Mouse (Mus musculus): ENCODE results near the gene Tpcn1. TPM values are rescaled to one million over a fixed set of nuclear protein-coding genes. Genes with fewer than 3 reads are reported as not detected.

Tpcn1 gene
- polyA plus RNA-seq, 1 experiment from 2014 or later, result 36.0 TPM

DNA sequence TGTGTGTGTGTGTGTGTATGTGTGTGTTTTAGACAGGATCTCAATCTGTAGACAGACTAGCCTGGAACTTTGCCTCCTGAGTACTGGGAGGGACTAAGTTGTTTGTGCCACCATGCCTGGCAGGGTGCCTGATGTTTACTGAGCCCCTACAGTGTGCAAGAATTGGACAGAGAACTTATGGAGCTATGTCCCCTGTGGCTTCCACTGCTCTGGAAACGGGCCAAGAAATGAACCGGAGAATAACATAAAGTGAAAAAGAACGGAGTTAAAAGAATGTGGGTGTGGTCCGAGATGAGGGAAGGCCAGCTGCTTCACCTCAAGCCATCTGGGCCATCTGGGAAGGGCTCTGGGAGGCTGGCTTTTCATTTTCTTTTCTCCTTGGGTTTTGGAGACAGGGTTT, 73.7 kb downstream of the Tpcn1 start:
- no peak overlapping the region for H3K4me2 ChIP-seq
- peaks cover 71% of the 10 kb centered on the region for H3K4me1 ChIP-seq
- no peak overlapping the region for H3K4me3 ChIP-seq (replicated peaks)
- no peaks in the 10 kb centered on the region for H3K27me3 ChIP-seq
- peaks cover 2% of the 10 kb centered on the region; the same call in 1 of the 2 replicates for H3K36me3 ChIP-seq
- no peak overlapping the region for H3K9ac ChIP-seq
- WGBS, result 12% methylated on average over 4 of the region's 4 CpGs
- 0 out of 2 replicates have a peak, but pooled peaks have one; percentile 7 for ATAC-seq (replicated peaks; ENCODE audit: low FRiP score)
- peak overlapping the region; percentile 85 for H3K27ac ChIP-seq
- no peaks in the 10 kb centered on the region for H3K9me3 ChIP-seq (replicated peaks)

DNA sequence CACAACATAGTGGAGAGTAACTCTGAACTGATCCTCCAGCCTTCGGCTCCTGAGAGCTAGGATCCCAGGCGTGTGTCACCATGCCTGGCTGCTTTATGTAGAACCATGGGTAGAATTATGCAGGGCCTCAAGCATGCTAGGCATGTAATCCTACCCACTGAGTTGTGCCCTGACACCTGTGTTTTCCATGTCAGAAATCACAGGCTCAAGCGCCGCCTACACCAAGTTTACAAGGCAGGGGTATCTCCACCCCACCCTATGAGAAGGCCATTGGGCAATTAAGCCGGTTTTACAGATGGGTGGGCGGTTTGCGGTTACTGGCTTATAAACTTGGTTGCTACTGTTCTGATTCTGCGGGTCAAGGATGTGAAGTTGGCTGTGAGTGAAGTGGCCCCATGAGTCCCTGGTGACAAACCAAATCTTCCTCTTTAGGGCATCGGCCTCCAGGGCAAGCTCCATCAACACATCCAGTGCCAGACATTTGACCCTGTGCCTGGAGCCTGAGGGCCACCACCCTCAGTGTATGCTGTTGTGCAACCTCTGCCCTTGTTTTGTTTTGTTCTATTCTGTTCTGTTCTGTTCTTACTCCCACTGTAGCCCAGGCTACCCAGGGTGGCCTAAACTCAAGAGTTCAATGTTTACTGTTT, 74.3 kb downstream of the Tpcn1 start:
- no peak for ATAC-seq (replicated peaks; ENCODE audit: low FRiP score)
- Histone ChIP-seq H3K27ac (peak overlapping the region; percentile 85), H3K27me3 (no peaks in the 10 kb centered on the region), H3K9ac (no peak overlapping the region), H3K4me2 (no peak overlapping the region), H3K36me3 (no peaks in the 10 kb centered on the region), H3K4me3 (replicated peaks) (no peak overlapping the region), H3K9me3 (replicated peaks) (no peaks in the 10 kb centered on the region), H3K4me1 (peaks cover 71% of the 10 kb centered on the region)
- 58% methylated on average over 9 of the region's 9 CpGs for WGBS

DNA sequence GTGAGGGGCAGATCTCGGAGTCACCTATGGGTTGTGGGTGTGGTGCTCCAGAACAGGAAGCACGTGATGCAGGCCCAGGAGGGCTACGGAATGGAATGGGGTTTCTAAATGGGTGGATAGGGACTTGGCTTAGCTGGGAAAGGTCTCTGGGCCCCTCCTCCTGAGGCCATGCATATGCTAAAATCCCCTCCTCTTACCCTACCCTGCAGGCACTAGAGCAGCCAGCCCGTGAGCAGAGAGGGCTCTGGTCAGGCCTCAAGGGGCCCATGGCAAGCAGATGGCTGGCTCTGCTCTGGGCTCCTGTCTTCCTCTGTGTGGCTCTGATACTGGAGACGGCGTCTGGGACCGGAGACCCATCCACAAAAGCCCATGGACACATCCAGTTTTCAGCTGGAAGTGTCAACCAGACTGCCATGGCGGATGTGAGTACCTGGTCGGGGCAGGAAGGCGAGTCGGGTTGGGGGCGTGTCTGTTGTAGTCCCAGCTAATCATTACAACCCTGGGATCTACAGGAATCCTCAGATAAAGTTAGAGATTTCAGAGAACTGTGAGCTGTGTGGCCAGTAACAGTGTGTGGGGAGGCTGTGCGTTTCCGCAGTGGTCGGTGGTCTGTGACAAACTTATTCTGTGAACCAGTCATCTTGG, 75.4 kb downstream of the Tpcn1 start:
- Histone ChIP-seq H3K27me3 (no peaks in the 10 kb centered on the region), H3K36me3 (no peaks in the 10 kb centered on the region), H3K9ac (no peak overlapping the region), H3K4me2 (peak overlapping the region; percentile 44), H3K27ac (peak overlapping the region; percentile 85), H3K4me3 (replicated peaks) (peak overlapping the region; percentile 15), H3K9me3 (replicated peaks) (no peaks in the 10 kb centered on the region), H3K4me1 (peaks cover 71% of the 10 kb centered on the region)
- 42% methylated on average over 15 of the region's 15 CpGs for WGBS
- 0 out of 2 replicates have a peak, but pooled peaks have one; percentile 17 for ATAC-seq (replicated peaks; ENCODE audit: low FRiP score)

DNA sequence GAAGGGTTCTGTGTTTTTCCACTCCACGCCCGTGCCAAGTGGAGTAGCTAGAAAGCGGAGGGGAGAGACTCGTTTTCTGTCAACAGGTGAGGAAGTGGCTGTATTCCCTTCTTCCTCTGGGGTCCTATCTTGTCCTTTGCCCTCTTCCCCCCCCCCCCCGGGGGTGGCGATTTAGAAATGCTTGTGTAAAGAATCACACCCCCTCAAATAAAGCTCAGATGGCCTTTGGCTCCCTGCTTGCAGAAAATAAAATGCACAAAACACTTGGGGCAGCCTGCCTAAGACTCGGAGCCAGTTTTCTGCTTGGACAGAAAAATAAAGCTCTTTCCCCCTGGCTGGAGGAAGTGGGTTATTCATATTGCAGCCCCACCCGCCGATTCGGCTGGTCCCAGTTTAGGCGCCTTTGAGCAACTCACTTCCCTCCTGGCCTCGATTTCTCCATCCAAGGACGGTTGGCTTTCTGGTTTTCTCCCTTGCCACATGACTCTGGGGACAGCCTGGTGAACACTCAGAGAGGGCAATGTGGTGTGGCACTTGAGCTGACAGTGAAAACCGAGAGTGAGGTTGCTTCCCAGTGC, 76.7 kb downstream of the Tpcn1 start:
- Histone ChIP-seq H3K4me1 (peaks cover 61% of the 10 kb centered on the region), H3K4me3 (replicated peaks) (peak overlapping the region; percentile 64), H3K27me3 (no peaks in the 10 kb centered on the region), H3K4me2 (peak overlapping the region; percentile 85), H3K9ac (peak overlapping the region; percentile 55), H3K9me3 (replicated peaks) (no peaks in the 10 kb centered on the region), H3K36me3 (no peaks in the 10 kb centered on the region), H3K27ac (peak overlapping the region; percentile 70; the same call in 1 of the 2 replicates)
- WGBS, result 36% methylated on average over 13 of the region's 14 CpGs
- no peak for ATAC-seq (replicated peaks; ENCODE audit: low FRiP score)

DNA sequence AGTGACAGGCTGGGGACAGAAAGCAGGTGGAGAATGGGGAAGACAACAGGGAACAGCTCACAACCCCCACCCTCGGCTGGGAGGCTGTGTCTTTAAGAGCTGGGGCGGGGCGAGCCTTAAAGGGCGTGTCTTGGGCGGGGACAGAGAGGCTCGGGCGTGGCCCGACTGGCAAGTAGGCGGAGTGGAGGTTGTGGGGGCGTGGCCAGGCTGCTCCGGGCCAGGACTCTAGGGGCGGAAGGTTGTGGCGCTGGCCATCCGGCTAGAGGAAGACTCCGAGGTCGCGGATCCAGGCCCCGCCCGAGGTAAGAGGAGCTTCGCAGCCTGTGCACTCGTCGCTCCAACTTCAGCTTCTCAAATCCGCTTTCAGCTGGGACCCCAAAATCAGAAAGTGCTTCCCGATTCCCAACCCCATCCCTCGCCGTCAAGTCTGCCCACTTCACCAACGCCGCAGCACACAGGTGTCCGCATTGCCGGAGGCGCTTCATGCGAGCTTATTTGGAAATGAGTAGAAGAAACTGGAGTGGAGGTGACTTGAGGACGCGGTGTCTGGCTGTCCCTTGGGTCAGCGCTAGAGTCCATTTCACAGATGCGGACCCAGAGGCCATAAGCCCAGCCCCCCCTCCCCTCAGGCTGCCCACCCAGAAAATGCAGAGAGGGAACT, 77.4 kb downstream of the Tpcn1 start, which contains the start of gene Slc8b1:
Gene Slc8b1 (plus strand): TSS at position 187 of the 661 bp plus-strand sequence.
- Histone ChIP-seq H3K36me3 (no peaks in the 10 kb centered on the region), H3K4me2 (peak within 1 kb of the TSS; percentile 85), H3K4me1 (peaks cover 59% of the 10 kb centered on the region), H3K4me3 (replicated peaks) (peak within 1 kb of the TSS; percentile 64), H3K9ac (peak within 1 kb of the TSS; percentile 55), H3K9me3 (replicated peaks) (no peaks in the 10 kb centered on the region), H3K27me3 (no peaks in the 10 kb centered on the region), H3K27ac (peak within 1 kb of the TSS; percentile 70)
- peak; percentile 84 for ATAC-seq (replicated peaks; ENCODE audit: low FRiP score)
- WGBS, result under 1% methylated on average over 36 of the region's 36 CpGs

DNA sequence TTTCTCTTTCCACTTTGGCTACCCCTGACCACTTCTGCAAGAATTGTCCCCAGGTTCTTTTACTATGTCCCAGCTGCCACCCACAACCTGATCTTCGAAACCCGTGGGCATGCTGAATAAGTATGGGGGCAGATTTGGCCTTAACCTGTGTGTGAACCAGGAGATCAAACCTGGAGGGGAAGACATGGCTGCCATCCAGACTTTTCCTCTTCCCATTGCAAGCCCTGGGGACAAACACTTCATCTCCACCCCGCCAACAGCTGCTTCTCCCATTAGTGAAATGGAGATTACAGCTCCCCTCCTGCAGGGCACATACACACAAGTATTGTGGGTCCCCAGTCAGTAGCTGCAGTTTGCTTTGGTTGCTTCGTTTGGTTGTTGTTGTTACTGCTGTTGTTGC, 81.2 kb downstream of the Tpcn1 start:
- ATAC-seq (replicated peaks; ENCODE audit: low FRiP score), result no peak
- no peak overlapping the region for H3K4me2 ChIP-seq
- peaks cover 37% of the 10 kb centered on the region for H3K4me1 ChIP-seq
- no peaks in the 10 kb centered on the region for H3K9me3 ChIP-seq (replicated peaks)
- H3K4me3 ChIP-seq (replicated peaks), result no peak overlapping the region
- H3K9ac ChIP-seq, result no peak overlapping the region
- H3K36me3 ChIP-seq, result no peaks in the 10 kb centered on the region
- no peaks in the 10 kb centered on the region for H3K27me3 ChIP-seq
- no peak overlapping the region for H3K27ac ChIP-seq
- 60% methylated on average over 4 of the region's 4 CpGs for WGBS

DNA sequence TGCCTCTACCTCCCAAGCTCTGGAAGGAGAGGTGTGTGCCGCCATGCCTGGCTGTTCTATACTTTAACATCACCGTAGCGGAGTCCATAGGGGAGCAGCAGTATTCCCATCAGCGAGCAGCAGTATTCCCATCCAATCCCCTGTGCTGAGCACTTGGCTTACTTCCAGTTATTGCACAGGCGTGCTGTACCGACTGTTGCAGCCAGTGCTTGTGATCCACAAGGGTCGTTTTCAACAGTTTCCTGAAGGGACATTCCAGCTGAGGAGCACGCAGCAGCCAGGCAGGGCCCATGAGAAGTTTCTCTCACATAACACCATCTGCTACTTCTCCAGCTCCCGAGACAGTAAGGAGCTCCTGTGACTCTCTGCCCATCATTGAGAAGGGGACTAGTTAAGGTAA, 82.0 kb downstream of the Tpcn1 start:
- Histone ChIP-seq H3K27ac (no peak overlapping the region), H3K4me2 (no peak overlapping the region), H3K9ac (no peak overlapping the region), H3K4me3 (replicated peaks) (no peak overlapping the region), H3K9me3 (replicated peaks) (no peaks in the 10 kb centered on the region), H3K36me3 (no peaks in the 10 kb centered on the region), H3K27me3 (no peaks in the 10 kb centered on the region), H3K4me1 (peaks cover 37% of the 10 kb centered on the region)
- 57% methylated on average over 9 of the region's 9 CpGs for WGBS
- no peak for ATAC-seq (replicated peaks; ENCODE audit: low FRiP score)

DNA sequence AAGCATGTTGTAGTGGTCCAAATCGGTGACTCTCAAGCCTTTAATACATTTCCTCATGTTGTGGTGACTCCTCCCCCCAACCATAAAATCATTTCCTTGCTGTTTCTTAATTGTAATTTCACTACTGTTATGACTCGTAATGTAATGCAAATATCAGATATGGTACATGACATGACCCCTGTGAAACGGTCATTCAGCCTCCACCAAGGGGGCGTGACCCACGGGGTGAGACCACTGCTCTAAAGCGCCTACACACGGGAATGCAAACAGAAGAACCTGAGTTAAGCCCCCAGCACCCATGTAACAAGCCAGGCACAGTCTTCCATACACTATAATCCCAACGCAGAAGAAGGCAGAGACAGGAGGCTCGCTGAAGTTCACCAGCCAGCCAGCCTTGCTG, 82.7 kb downstream of the Tpcn1 start:
- H3K4me1 ChIP-seq, result peaks cover 32% of the 10 kb centered on the region
- peak overlapping the region; percentile 44; the same call in 1 of the 2 replicates for H3K4me2 ChIP-seq
- WGBS, result 64% methylated on average over 9 of the region's 9 CpGs
- H3K27me3 ChIP-seq, result no peaks in the 10 kb centered on the region
- no peak overlapping the region for H3K9ac ChIP-seq
- H3K36me3 ChIP-seq, result no peaks in the 10 kb centered on the region
- H3K9me3 ChIP-seq (replicated peaks), result no peaks in the 10 kb centered on the region
- no peak overlapping the region for H3K27ac ChIP-seq
- ATAC-seq (replicated peaks; ENCODE audit: low FRiP score), result no peak
- H3K4me3 ChIP-seq (replicated peaks), result no peak overlapping the region

DNA sequence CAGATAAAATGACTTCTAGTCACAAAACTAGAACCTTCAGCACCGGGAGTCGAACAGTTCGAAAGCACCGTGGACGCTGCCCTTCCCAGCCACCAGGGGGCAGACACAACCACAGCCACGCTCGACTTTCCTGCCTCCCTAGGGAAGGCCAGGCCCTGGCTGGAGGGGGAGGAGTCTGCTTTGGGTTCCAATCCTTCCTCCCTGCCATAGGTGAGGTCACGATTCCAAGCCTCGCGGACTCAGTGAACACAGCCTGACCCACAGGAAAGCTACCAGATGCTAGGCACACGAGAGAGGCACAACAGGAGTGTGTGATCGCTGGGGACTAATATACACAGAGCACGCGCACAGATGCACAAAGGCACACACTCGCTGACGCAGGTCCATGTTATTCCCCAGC, 83.1 kb downstream of the Tpcn1 start:
- peak; percentile 45; the same call in 1 of the 2 replicates for ATAC-seq (replicated peaks; ENCODE audit: low FRiP score)
- Histone ChIP-seq H3K9me3 (replicated peaks) (no peaks in the 10 kb centered on the region), H3K4me1 (peaks cover 28% of the 10 kb centered on the region), H3K4me3 (replicated peaks) (0 out of 2 replicates have a peak overlapping the region, but pooled peaks have one; percentile 10), H3K9ac (no peak overlapping the region), H3K27ac (no peak overlapping the region), H3K4me2 (peak overlapping the region; percentile 44), H3K36me3 (no peaks in the 10 kb centered on the region), H3K27me3 (no peaks in the 10 kb centered on the region)
- WGBS, result 29% methylated on average over 16 of the region's 16 CpGs

DNA sequence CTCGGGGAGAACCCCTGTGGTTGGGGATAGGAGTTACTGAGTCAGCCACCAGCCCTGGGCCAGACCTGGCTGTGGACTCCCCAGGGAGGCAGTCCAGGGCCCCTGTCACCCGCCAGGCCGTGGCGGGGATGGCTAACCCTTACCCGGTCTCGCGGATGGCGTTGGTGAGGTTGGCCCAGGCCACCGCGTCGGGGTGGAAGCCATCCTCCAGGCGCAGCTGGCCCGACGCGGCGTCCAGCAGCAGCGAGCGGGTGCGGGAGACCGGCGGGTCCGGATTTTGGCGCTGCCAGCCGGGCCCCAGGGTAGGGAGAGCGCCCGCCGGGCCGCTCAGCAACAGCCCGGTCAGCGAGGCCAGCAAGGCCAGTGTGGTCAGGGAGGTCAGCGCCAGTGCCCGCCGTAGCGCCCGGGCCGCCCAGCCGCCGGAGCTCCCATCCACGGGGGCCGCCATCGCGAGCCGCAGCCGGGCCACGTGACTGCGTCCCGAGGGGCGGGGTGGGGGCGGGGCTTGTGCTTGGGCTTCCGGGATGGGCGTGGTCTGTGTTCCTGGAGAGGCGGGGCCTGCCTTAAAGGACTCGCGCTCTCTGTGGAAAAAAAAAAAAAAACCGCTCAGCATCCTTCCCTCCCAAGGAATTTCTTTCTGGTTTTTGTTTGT, 85.2 kb downstream of the Tpcn1 start, which contains the start of gene Plbd2:
Gene Plbd2 (minus strand): TSS at position 482 of the 652 bp plus-strand sequence.
- peaks cover 27% of the 10 kb centered on the region for H3K4me1 ChIP-seq
- peak within 1 kb of the TSS; percentile 87 for H3K9ac ChIP-seq
- no peak within 1 kb of the TSS for H3K27ac ChIP-seq
- no peaks in the 10 kb centered on the region for H3K9me3 ChIP-seq (replicated peaks)
- peak within 1 kb of the TSS; percentile 94 for H3K4me3 ChIP-seq (replicated peaks)
- WGBS, result under 1% methylated on average over 51 of the region's 55 CpGs
- H3K4me2 ChIP-seq, result peak within 1 kb of the TSS; percentile 93
- no peaks in the 10 kb centered on the region for H3K27me3 ChIP-seq
- peaks cover 7% of the 10 kb centered on the region; the same call in 1 of the 2 replicates for H3K36me3 ChIP-seq
- peak; percentile 71 for ATAC-seq (replicated peaks; ENCODE audit: low FRiP score)

DNA sequence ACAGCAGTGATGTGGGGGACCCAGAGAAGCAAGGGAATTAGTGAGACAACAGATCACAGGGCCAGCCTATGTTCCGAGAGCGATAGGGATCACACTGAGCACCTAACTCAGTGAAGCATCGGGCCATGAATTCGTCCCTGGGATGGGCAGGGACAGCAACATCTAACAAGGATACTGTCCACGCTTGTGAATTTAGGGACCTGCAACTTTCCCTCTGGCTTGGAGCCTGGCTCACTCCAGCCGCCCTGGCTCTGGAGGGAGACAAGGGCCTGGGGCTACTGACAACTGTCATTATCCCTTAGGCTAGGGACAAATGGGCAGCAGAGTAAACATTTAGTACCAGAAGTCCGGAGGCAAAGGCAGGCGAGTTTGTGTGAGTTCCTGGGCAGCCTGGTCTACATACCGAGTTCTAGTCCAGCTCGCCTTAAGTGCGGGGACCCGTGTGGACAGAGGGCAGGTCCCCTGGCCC, 85.8 kb downstream of the Tpcn1 start:
- peak overlapping the region; percentile 87 for H3K9ac ChIP-seq
- ATAC-seq (replicated peaks; ENCODE audit: low FRiP score), result peak; percentile 4; the same call in 1 of the 2 replicates
- peaks cover 10% of the 10 kb centered on the region; the same call in 1 of the 2 replicates for H3K36me3 ChIP-seq
- H3K9me3 ChIP-seq (replicated peaks), result no peaks in the 10 kb centered on the region
- H3K4me2 ChIP-seq, result peak overlapping the region; percentile 93
- H3K4me3 ChIP-seq (replicated peaks), result peak overlapping the region; percentile 94
- H3K27ac ChIP-seq, result no peak overlapping the region
- H3K4me1 ChIP-seq, result peaks cover 27% of the 10 kb centered on the region
- no peaks in the 10 kb centered on the region for H3K27me3 ChIP-seq
- 2% methylated on average over 12 of the region's 12 CpGs for WGBS
